Mouse (Mus musculus) yolk sac, embryonic 10.5 days (tissue): ENCODE results near the gene Phc3.
A peak's percentile ranks its signal among the peaks of the same experiment; 100 is the strongest.

Source experiments
- DNase-seq: peaks from one replicate; pipeline ENCODE4 v3.0.0-alpha.2; 2017; ENCODE audit warnings: low spot score

Phc3 gene

GRCm38 (mm10) chr3:30969104-30969581, at the start of gene Phc3:
Phc3 (minus strand) TSS chr3:30969415.
- peak; percentile 97 for DNase-seq

GRCm38 (mm10) chr3:31017652-31018051, 48.4 kb upstream of the Phc3 start:
- no peak for DNase-seq

GRCm38 (mm10) chr3:31016594-31017196, 47.5 kb upstream of the Phc3 start:
- DNase-seq, result peak; percentile 67

DNA sequence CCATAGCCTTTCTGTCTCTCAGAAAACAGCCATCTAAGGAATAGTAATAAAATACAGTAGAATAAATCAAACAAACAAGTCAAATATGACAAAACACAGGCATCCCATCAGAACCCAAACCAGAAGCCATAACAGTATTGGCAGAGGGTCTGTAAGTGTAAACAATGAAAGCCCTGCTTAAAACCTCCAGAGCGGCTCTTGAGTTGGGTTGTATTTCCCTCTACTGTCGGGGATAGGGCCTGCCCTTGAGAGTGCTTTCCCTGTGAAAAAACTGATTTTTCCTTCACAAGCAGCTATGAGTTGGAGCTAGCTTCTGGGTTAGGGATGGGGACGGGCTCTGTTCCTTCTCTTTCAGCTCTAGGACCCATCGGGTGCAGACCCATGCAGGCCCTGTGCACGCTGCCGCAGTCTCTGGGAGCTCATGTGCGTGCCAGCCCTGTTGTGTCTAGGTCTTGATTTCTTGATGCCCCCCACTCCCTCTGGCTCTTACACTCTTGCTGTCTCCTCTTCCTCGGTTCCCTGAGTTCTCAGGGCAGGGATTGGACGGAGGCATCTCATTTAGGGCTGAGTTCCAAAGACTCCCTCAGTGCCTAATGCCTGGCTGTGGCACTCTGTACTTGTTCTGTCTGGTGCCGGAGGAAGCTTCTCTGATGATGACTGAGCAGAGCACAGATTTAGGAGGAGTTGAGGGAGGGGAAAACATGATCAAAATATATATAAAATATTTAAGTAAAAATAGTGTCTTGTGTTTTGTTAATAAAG, 46.6 kb upstream of the Phc3 start:
- no peak for DNase-seq

GRCm38 (mm10) chr3:31014374-31014773, 45.2 kb upstream of the Phc3 start:
- no peak for DNase-seq

- DNase-seq, result no peak
These were observed 35.4 kb upstream of the Phc3 start for GRCm38 (mm10) chr3:31004320-31005209.

DNA sequence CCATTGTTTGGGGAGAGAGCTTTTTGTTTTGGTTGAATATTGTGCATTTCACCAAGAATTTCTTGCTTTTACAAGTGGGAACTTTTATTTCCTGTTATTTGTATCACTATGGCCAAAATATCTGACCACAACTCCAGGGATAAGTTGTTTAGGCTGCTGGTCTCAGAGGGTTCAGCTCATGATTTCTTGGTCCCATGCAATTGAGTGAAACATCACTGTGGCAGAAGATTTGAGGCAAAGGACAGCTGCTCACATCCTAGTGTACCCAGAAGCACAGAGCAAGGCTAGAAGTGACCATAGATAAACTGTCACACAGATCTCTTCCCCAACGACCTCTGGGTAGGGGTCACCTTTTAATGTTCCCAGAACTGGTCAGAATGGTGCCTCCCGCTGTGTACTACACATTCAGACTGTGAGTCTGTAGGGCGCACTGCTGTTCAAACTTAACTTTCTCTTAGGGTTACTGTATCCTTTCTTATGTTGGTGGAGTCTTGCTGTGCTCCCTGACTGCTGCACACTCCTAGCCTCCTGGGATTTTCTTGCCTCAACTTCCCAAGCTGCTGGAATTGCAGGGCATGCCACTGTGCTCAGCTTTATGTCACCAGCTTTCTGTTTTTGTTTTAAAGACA, 31.9 kb upstream of the Phc3 start:
- no peak for DNase-seq

GRCm38 (mm10) chr3:31000018-31000407, 30.8 kb upstream of the Phc3 start:
- no peak for DNase-seq

- DNase-seq, result peak; percentile 68
These were observed 30.3 kb upstream of the Phc3 start for GRCm38 (mm10) chr3:30999401-31000017.

- DNase-seq, result peak; percentile 51
These were observed 27.4 kb upstream of the Phc3 start for GRCm38 (mm10) chr3:30996688-30997014.

DNA sequence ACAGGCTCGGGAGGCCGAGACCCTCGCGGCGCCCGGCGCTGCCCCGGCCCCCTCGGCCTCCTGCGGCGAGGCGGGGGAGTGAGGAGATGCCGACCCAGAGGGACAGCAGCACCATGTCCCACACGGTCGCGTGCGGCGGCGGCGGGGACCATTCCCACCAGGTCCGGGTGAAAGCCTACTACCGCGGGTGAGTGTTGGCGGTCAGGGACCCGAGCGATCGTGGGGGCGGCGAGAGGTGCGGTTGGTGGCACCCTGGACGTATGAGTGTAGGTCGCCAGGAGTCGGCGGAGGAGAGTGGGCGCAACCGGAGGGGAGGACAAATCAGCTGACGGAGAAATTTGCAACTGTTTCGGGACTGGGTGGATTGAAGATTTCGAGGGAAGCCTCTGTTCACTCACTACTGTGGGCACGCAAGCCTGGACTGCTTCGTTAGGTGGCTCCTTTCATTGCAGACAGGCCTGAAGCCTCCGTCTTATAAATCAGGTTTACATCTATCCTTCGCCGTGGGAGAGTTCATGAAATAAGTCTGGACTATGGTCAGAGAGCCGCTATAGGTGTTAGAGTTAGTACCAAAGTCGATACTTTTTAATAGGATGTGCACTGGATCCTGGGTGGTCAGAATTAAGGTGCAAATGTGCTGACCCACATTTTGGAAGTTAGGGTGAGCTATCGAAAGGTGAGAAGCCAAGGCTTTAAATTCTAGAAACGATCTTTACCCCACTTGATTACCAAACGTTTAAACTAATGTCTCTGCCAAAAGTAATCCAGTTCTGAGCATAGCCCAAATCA, 26.9 kb upstream of the Phc3 start:
- DNase-seq, result no peak

GRCm38 (mm10) chr3:30995283-30995898, 26.2 kb upstream of the Phc3 start, which contains the start of gene Prkci:
Prkci (plus strand) TSS chr3:30995747.
- DNase-seq, result peak; percentile 95

DNA sequence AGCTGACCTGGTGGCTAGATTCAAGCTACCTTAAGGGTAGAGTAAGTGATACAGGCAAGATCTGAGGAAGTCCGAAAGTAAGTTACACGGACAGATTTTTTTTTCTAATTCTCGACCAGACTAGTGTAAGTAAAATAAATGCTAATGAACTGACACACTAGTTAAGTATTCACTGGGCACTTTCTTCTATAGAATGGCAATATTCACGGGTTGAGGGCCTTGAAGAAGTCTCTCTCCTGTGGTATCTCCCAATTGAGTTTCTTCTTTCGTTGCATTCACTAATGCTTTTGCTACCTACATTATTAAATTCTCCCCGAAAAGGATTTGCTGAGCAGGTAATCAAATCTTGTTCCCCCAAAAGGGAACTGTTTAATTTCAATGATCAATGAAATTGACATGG, 25.6 kb upstream of the Phc3 start:
- DNase-seq, result no peak

DNA sequence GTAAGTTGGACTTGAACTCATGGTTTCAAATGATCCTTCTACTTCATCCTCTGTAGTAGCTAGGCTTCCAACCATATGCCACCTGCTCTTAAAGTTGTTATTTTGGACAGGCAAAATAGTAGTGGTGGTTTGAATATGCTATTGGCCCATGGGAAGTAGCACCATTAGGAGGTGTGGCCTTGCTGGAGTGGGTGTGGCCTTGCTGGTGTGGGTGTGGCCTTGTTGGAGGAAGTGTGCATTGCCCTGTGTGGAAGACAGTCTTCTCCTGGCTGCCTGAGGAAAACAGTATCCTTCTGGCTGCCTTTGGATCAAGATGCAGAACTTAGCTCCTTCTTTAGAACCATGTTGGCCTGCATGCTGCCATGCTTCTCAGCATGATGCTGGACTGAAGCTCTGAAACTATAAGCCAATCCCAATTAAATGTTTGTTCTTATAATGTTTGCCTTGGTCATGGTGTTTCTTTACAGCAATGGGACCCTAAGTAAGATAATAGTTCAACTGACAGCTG, 23.9 kb upstream of the Phc3 start:
- DNase-seq, result no peak

GRCm38 (mm10) chr3:30992161-30992560, 22.9 kb upstream of the Phc3 start:
- DNase-seq, result no peak

DNA sequence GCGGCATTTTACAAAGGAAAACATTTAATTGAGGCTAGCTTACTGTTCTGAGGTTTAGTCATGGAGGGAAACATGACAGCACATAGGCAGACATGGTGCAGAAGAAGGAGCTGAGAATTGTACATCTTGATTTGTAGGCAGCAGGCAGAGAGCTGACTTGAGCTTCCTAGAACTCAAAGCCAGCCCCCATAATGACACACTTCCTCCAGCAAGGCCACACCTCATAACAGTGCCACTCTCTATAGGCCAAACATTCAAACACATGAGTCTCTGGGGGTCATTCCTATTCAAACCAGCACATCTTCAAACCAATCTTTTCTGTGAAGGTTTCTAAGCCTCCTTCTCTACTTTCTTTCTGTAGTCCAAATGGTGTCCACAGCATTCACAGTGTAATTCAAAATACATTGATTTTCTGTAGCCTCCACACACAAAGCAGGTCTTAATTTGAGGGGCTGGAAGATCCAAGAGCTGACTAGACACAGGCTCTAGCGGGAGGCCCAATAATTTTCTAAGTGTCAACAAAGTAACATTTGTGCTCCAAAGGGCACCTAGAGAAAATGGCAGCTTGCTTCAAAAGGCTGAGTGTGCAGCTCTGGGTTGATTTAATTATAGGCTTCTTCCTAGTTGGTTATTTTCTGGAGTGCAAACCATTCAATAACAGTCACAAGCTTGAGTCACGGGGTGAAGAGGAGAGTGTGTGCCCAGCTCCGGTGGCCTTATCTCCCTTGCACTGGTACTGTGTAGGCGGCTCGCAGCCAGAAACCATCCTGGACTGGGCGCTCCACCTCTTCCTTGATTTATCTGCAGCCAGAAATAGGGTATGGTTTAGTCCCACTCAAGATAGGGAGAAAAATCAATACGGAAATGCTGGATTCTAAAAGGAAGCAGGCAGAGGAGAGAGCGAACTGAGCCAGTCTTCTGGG, 18.4 kb upstream of the Phc3 start:
- no peak for DNase-seq

GRCm38 (mm10) chr3:30982924-30983536, 13.8 kb upstream of the Phc3 start:
- DNase-seq, result no peak

- peak; percentile 42 for DNase-seq
These were observed 12.6 kb upstream of the Phc3 start for GRCm38 (mm10) chr3:30981616-30982380.
